Mouse (Mus musculus) erythroid progenitor cell, adult 5-6 weeks (primary cell): ENCODE results near the gene Rfng. TPM values are rescaled to one million over a fixed set of nuclear protein-coding genes. Genes with fewer than 3 reads are reported as not detected.
"Not testable (repeated sequence)": the region's sequence is repeated elsewhere in the genome, so short reads cannot be mapped to it uniquely, and the experiment has no call there.

Experiments
- ATAC-seq: replicated peaks from 2 replicates; pipeline ENCODE4 v1.8.0; 2016; ENCODE audit warnings: moderate number of reproducible peaks, mild to moderate bottlenecking, moderate TSS enrichment, inconsistent platforms; ENCODE audit not compliant: poor library complexity, low FRiP score, severe bottlenecking
- total RNA-seq, 2 experiments: library from RNA; stranded (forward) in 1 of 2; stranded (reverse) in 1 of 2; fragments of 150-400 nt in 1 of 2; fragments of 186-747, 209-891 nt in 1 of 2; gene quantifications; 2 replicates each; pipeline versions ENCODE4 v1.2.3 to v1.2.4; 2015 to 2017; ENCODE audit warnings: low replicate concordance in 2 of 2

Rfng gene
- total RNA-seq (2015; ENCODE audit: low replicate concordance) (3.2 and 6.7 TPM in 2 replicates), total RNA-seq (2017; ENCODE audit: low replicate concordance) (0.91 and 1.3 TPM in 2 replicates)

GRCm38 (mm10) chr11:120784064-120784791, at the start of gene Rfng, which contains the start of gene Gps1:
Gene Rfng (minus strand): TSS chr11:120784207.
Gene Gps1 (plus strand): TSS chr11:120784272.
- peak; percentile 77 for ATAC-seq

GRCm38 (mm10) chr11:120832962-120833361, 49.0 kb upstream of the Rfng start:
- ATAC-seq = not testable (repeated sequence)

GRCm38 (mm10) chr11:120831659-120832440, 47.8 kb upstream of the Rfng start:
- no peak for ATAC-seq

GRCm38 (mm10) chr11:120830686-120831085, 46.7 kb upstream of the Rfng start:
- ATAC-seq = no peak

- ATAC-seq = no peak
These were observed 45.9 kb upstream of the Rfng start for GRCm38 (mm10) chr11:120829757-120830532.

- no peak for ATAC-seq
These were observed 44.4 kb upstream of the Rfng start for GRCm38 (mm10) chr11:120828416-120828815.

GRCm38 (mm10) chr11:120826016-120826953, 42.3 kb upstream of the Rfng start:
- no peak for ATAC-seq

- ATAC-seq = no peak
These were observed 41.4 kb upstream of the Rfng start for GRCm38 (mm10) chr11:120825289-120825863.

GRCm38 (mm10) chr11:120824787-120825288, 40.8 kb upstream of the Rfng start:
- peak; percentile 3; the same call in 1 of the 2 replicates for ATAC-seq

GRCm38 (mm10) chr11:120823956-120824786, 40.2 kb upstream of the Rfng start, which contains the start of gene Fasn:
Gene Fasn (minus strand): TSS chr11:120824547.
- peak; percentile 71 for ATAC-seq

GRCm38 (mm10) chr11:120823551-120823947, 39.5 kb upstream of the Rfng start:
- ATAC-seq = no peak

GRCm38 (mm10) chr11:120822831-120823550, 39.0 kb upstream of the Rfng start:
- ATAC-seq = no peak

GRCm38 (mm10) chr11:120822321-120822720, 38.3 kb upstream of the Rfng start:
- no peak for ATAC-seq

- ATAC-seq = no peak
These were observed 37.3 kb upstream of the Rfng start for GRCm38 (mm10) chr11:120821076-120821922.

- no peak for ATAC-seq
These were observed 36.5 kb upstream of the Rfng start for GRCm38 (mm10) chr11:120820546-120820945.

GRCm38 (mm10) chr11:120819556-120819955, 35.5 kb upstream of the Rfng start:
- ATAC-seq = no peak
